Mouse (Mus musculus): ENCODE measurements around the gene Nr2f1.

DNA sequence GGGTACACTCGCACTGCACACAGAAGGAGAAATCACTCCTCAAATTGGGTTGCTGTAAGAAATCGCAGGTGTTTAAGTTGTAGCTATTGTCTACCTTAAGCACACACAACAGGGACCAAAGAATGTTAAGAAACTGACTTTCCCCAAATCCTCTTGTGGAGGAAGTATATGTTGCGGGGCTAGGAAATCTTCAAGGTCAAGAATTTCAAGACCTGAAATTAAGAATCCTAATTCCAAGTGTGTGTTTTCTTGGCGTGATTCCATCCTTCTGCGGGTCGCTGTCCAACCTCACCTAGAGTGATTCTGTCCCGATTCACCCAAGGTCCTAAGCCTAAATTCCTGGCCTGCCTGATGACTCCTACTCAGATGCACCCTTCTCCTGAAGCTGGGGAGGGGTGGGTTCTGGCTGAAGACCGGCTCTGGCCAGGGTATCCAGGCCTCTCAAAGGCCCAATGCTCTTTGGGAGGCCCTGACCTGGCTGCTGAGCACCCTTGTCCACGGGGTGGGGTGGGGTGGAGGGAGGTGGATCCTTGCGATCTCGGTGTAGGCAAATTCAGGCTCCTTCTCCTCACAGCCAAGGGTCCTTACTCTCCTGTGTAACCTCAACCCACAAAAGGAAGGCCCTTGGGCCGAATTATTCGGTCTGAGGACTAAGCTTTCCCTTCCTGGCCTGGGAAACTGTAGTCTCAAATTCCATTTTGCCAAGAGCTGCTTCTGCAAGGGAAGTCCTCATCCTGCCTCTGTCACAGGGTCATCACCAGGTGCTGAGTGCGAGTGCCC, 11.9 kb upstream of the Nr2f1 start:
- TF ChIP-seq E2F4 (IDR thresholded peaks at IDR 0.05; ENCODE audit: insufficient replicate concordance, low read depth, low read length) (no peak), MAX (IDR thresholded peaks at IDR 0.05; ENCODE audit: low read length) (no peak), RCOR1 (conservative IDR thresholded peaks at IDR 0.05; ENCODE audit: low read depth, low read length) (no peak), CTCF (conservative IDR thresholded peaks at IDR 0.05 in 1 of 2, IDR thresholded peaks at IDR 0.05 in 1 of 2; ENCODE audit: low read depth in 2 of 2, low read length in 2 of 2) (no peak), RAD21 (IDR thresholded peaks at IDR 0.05; ENCODE audit: low read depth, low read length) (no peak), EP300 (IDR thresholded peaks at IDR 0.05; ENCODE audit: low read length) (no peak)

All from CH12.LX (cell line).